Mouse (Mus musculus) embryo, embryonic 11.5 days (tissue): ENCODE results near the gene Col4a3bp.

Experiments used
- DNase-seq: peaks from one replicate; pipeline ENCODE4 v3.0.0-alpha.2; 2012; ENCODE audit warnings: low read depth, low spot score

The Col4a3bp gene

GRCm38 (mm10) chr13:96542081-96542889 lies at the start of gene Col4a3bp, which contains the start of gene Polk:
TSS of gene Col4a3bp (plus strand) at chr13:96542618.
TSS of gene Polk (minus strand) at chr13:96542579.
- DNase-seq: peak; percentile 97

- DNase-seq: no peak
Measured at GRCm38 (mm10) chr13:96496630-96497029, 45.8 kb upstream of the Col4a3bp start.

- no peak for DNase-seq
Measured at GRCm38 (mm10) chr13:96499891-96500290, 42.5 kb upstream of the Col4a3bp start.

- DNase-seq: no peak
Measured at GRCm38 (mm10) chr13:96505661-96506060, 36.8 kb upstream of the Col4a3bp start.

GRCm38 (mm10) chr13:96506313-96506712 lies 36.1 kb upstream of the Col4a3bp start:
- no peak for DNase-seq

GRCm38 (mm10) chr13:96507541-96507940 lies 34.9 kb upstream of the Col4a3bp start:
- DNase-seq: no peak

- DNase-seq: no peak
Measured at GRCm38 (mm10) chr13:96510635-96511034, 31.8 kb upstream of the Col4a3bp start.

GRCm38 (mm10) chr13:96511262-96511661 lies 31.2 kb upstream of the Col4a3bp start:
- DNase-seq: no peak

- no peak for DNase-seq
Measured at GRCm38 (mm10) chr13:96511893-96512292, 30.5 kb upstream of the Col4a3bp start.

GRCm38 (mm10) chr13:96514154-96514942 lies 28.1 kb upstream of the Col4a3bp start:
- DNase-seq: no peak

- no peak for DNase-seq
Measured at GRCm38 (mm10) chr13:96516249-96516648, 26.2 kb upstream of the Col4a3bp start.

- no peak for DNase-seq
Measured at GRCm38 (mm10) chr13:96517335-96517734, 25.1 kb upstream of the Col4a3bp start.

- no peak for DNase-seq
Measured at GRCm38 (mm10) chr13:96521294-96521693, 21.1 kb upstream of the Col4a3bp start.

- DNase-seq: no peak
Measured at GRCm38 (mm10) chr13:96527022-96527421, 15.4 kb upstream of the Col4a3bp start.

GRCm38 (mm10) chr13:96527856-96528255 lies 14.6 kb upstream of the Col4a3bp start:
- DNase-seq: no peak

GRCm38 (mm10) chr13:96528776-96529175 lies 13.6 kb upstream of the Col4a3bp start:
- DNase-seq: no peak

GRCm38 (mm10) chr13:96529542-96529941 lies 12.9 kb upstream of the Col4a3bp start:
- DNase-seq: no peak

- no peak for DNase-seq
Measured at GRCm38 (mm10) chr13:96530064-96530463, 12.4 kb upstream of the Col4a3bp start.

GRCm38 (mm10) chr13:96532176-96532575 lies 10.2 kb upstream of the Col4a3bp start:
- DNase-seq: no peak

- no peak for DNase-seq
Measured at GRCm38 (mm10) chr13:96533742-96534141, 8.7 kb upstream of the Col4a3bp start.

- no peak for DNase-seq
Measured at GRCm38 (mm10) chr13:96536821-96537572, 5.4 kb upstream of the Col4a3bp start.

GRCm38 (mm10) chr13:96538103-96538502 lies 4.3 kb upstream of the Col4a3bp start:
- DNase-seq: no peak
